ENCODE assay signal across 1 mouse cellular context in genomic region chr14:57848061-57848460, GRCm38 (mm10). TPM values are rescaled to one million over a fixed set of nuclear protein-coding genes. Genes with fewer than 3 reads are reported as not detected.
"Had no signal": no experiment of that assay in that cellular context is flagged by ENCODE, and none has a peak within 500 bp of the region (broad histone marks: within the 10 kb centered on the region; RNA-seq: fewer than 3 reads in every experiment).

No protein-coding gene starts in this region.

RNA-seq across cellular contexts. Expression of gene Ska3, which starts 22.1 kb away (rescaled TPM):
- polyA plus RNA-seq: liver, adult 2 months had no signal
